Mouse (Mus musculus) bone marrow macrophage, adult 2 months (primary cell): ENCODE data around the gene Ddr2. TPM values are rescaled to one million over a fixed set of nuclear protein-coding genes. Genes with fewer than 3 reads are reported as not detected.
A peak's percentile ranks its signal among the peaks of the same experiment; 100 is the strongest.

Experiments used
- H3K27ac ChIP-seq: 2 replicates; pipeline ENCODE4 v1.5.1; 2012; ENCODE audit warnings: low read depth, low read length; ENCODE audit not compliant: insufficient read depth
- H3K4me1 ChIP-seq: 2 replicates; pipeline ENCODE4 v1.6.1; 2012; ENCODE audit warnings: low read length; ENCODE audit not compliant: control insufficient read depth, insufficient read depth
- H3K4me3 ChIP-seq: 2 replicates; pipeline ENCODE4 v1.5.1; 2012; ENCODE audit warnings: mild to moderate bottlenecking, low read length, moderate library complexity; ENCODE audit not compliant: insufficient read depth
- CTCF ChIP-seq: IDR thresholded peaks from 2 replicates; pipeline ENCODE4 v1.5.1; 2012; ENCODE audit warnings: low read depth, mild to moderate bottlenecking, low read length, moderate library complexity
- POLR2A ChIP-seq: IDR thresholded peaks from 2 replicates; pipeline ENCODE4 v1.6.1; 2012; ENCODE audit warnings: mild to moderate bottlenecking, low read depth, low read length, borderline replicate concordance
- polyA plus RNA-seq: library from polyadenylated mRNA; stranded (reverse); fragments of >200 nt; gene quantifications from 2 replicates; pipeline ENCODE4 v1.2.4, GENCODE M21; 2012; ENCODE audit not compliant: missing spikeins, insufficient read depth, insufficient read length

Ddr2 gene
- 0.59 and 0.76 TPM in 2 replicates for polyA plus RNA-seq

- TF ChIP-seq CTCF (no peak), POLR2A (no peak)
- no peaks in the 10 kb centered on the region for H3K4me1 ChIP-seq
- H3K27ac ChIP-seq, result no peak within 1 kb of the TSS
- no peak within 1 kb of the TSS for H3K4me3 ChIP-seq
These were observed at the start of gene Ddr2 for GRCm38 (mm10) chr1:170110516-170111332. Gene Ddr2, minus strand, starts transcription at chr1:170110762.

- H3K4me1 ChIP-seq, result peaks cover 34% of the 10 kb centered on the region
- H3K27ac ChIP-seq, result peak overlapping the region; percentile 52
- TF ChIP-seq CTCF (no peak), POLR2A (no peak)
- H3K4me3 ChIP-seq, result no peak overlapping the region
These were observed 49.1 kb upstream of the Ddr2 start for GRCm38 (mm10) chr1:170159707-170160106.

- Histone ChIP-seq H3K27ac (no peak overlapping the region), H3K4me1 (peaks cover 10% of the 10 kb centered on the region), H3K4me3 (no peak overlapping the region)
- TF ChIP-seq CTCF (no peak), POLR2A (no peak)
These were observed 45.2 kb upstream of the Ddr2 start for GRCm38 (mm10) chr1:170155761-170156160.

GRCm38 (mm10) chr1:170155298-170155697 is 44.7 kb upstream of the Ddr2 start:
- H3K4me3 ChIP-seq, result no peak overlapping the region
- H3K27ac ChIP-seq, result no peak overlapping the region

GRCm38 (mm10) chr1:170153986-170154385 is 43.4 kb upstream of the Ddr2 start:
- Histone ChIP-seq H3K4me3 (no peak overlapping the region), H3K27ac (no peak overlapping the region), H3K4me1 (peaks cover 7% of the 10 kb centered on the region)
- no peak for TF ChIP-seq POLR2A
- no peak for TF ChIP-seq CTCF

More at GRCm38 (mm10) chr1:170155298-170155697, 44.7 kb upstream of the Ddr2 start:
- peaks cover 5% of the 10 kb centered on the region for H3K4me1 ChIP-seq
- TF ChIP-seq CTCF, result no peak
- TF ChIP-seq POLR2A, result no peak

GRCm38 (mm10) chr1:170152552-170152951 is 42.0 kb upstream of the Ddr2 start:
- Histone ChIP-seq H3K4me1 (peaks cover 7% of the 10 kb centered on the region), H3K27ac (no peak overlapping the region), H3K4me3 (no peak overlapping the region)
- no peak for TF ChIP-seq CTCF
- no peak for TF ChIP-seq POLR2A

GRCm38 (mm10) chr1:170150870-170151269 is 40.3 kb upstream of the Ddr2 start:
- H3K4me1 ChIP-seq, result peaks cover 7% of the 10 kb centered on the region
- H3K27ac ChIP-seq, result no peak overlapping the region
- TF ChIP-seq POLR2A (no peak), CTCF (no peak)
- no peak overlapping the region for H3K4me3 ChIP-seq

GRCm38 (mm10) chr1:170149756-170150155 is 39.2 kb upstream of the Ddr2 start:
- TF ChIP-seq CTCF, result no peak
- no peak for TF ChIP-seq POLR2A
- Histone ChIP-seq H3K4me1 (peaks cover 7% of the 10 kb centered on the region), H3K4me3 (no peak overlapping the region), H3K27ac (no peak overlapping the region)

- Histone ChIP-seq H3K4me3 (no peak overlapping the region), H3K4me1 (peaks cover 7% of the 10 kb centered on the region), H3K27ac (no peak overlapping the region)
- TF ChIP-seq POLR2A, result no peak
- no peak for TF ChIP-seq CTCF
These were observed 38.0 kb upstream of the Ddr2 start for GRCm38 (mm10) chr1:170148536-170148935.

GRCm38 (mm10) chr1:170147651-170148448 is 37.3 kb upstream of the Ddr2 start:
- H3K4me3 ChIP-seq, result no peak overlapping the region
- no peak for TF ChIP-seq POLR2A
- TF ChIP-seq CTCF, result no peak
- H3K27ac ChIP-seq, result no peak overlapping the region

More at GRCm38 (mm10) chr1:170147651-170148448, 37.3 kb upstream of the Ddr2 start:
- peaks cover 7% of the 10 kb centered on the region for H3K4me1 ChIP-seq
